Mouse (Mus musculus): Measurements from ENCODE around the gene Pias4.

GRCm38 (mm10) chr10:81198990-81199389 lies 31.3 kb upstream of the Pias4 start:
- TF ChIP-seq CTCF (IDR thresholded peaks at IDR 0.05; ENCODE audit: borderline replicate concordance, extremely low read depth, insufficient read depth, insufficient read length) (no peak), POLR2A (IDR thresholded peaks at IDR 0.05; ENCODE audit: borderline replicate concordance, extremely low read depth, insufficient read depth, insufficient read length, poor library complexity, severe bottlenecking) (no peak)
